Mouse (Mus musculus) brain, embryonic 14.5 days (tissue): ENCODE measurements around the gene Pdzk1. TPM values are rescaled to one million over a fixed set of nuclear protein-coding genes. Genes with fewer than 3 reads are reported as not detected.

ENCODE experiments used
- DNase-seq: peaks from one replicate; pipeline ENCODE4 v3.0.0-alpha.2; 2011; ENCODE audit warnings: low read depth
- CTCF ChIP-seq: fragments of 200-500 bp; IDR thresholded peaks from 2 replicates; pipeline ENCODE4 v1.5.1; 2012; ENCODE audit warnings: inconsistent platforms, mild to moderate bottlenecking, moderate library complexity, borderline replicate concordance; ENCODE audit not compliant: insufficient read depth, insufficient read length; ENCODE audit errors: extremely low read depth
- POLR2A ChIP-seq: fragments of 200-500 bp; IDR thresholded peaks from 2 replicates; pipeline ENCODE4 v1.6.1; 2012; ENCODE audit warnings: mild to moderate bottlenecking, inconsistent platforms, borderline replicate concordance; ENCODE audit not compliant: poor library complexity, insufficient read depth, insufficient read length, severe bottlenecking; ENCODE audit errors: extremely low read depth
- polyA plus RNA-seq: library from polyadenylated mRNA; depleted of rRNA; stranded (reverse); fragments of >200 nt; gene quantifications from 2 replicates; pipeline ENCODE4 v1.2.3, GENCODE M21; 2012

The Pdzk1 gene
- polyA plus RNA-seq, 1 experiment = 0.15 TPM

GRCm38 (mm10) chr3:96869091-96869490, 40.0 kb downstream of the Pdzk1 start:
- no peak for TF ChIP-seq POLR2A
- no peak for TF ChIP-seq CTCF
- no peak for DNase-seq

- DNase-seq = no peak
- TF ChIP-seq CTCF (no peak), POLR2A (no peak)
Observed at GRCm38 (mm10) chr3:96870270-96870669, 41.2 kb downstream of the Pdzk1 start.

- DNase-seq = no peak
Observed at GRCm38 (mm10) chr3:96871070-96871469, 42.0 kb downstream of the Pdzk1 start.

GRCm38 (mm10) chr3:96872501-96872900, 43.4 kb downstream of the Pdzk1 start:
- TF ChIP-seq POLR2A = no peak
- no peak for TF ChIP-seq CTCF
- no peak for DNase-seq

More at GRCm38 (mm10) chr3:96871070-96871469, 42.0 kb downstream of the Pdzk1 start:
- TF ChIP-seq CTCF (no peak), POLR2A (no peak)

GRCm38 (mm10) chr3:96874808-96875571, 45.9 kb downstream of the Pdzk1 start:
- no peak for DNase-seq
- TF ChIP-seq POLR2A = no peak
- TF ChIP-seq CTCF = no peak

- DNase-seq = no peak
Observed at GRCm38 (mm10) chr3:96879536-96879935, 50.5 kb downstream of the Pdzk1 start.

GRCm38 (mm10) chr3:96880385-96880784, 51.3 kb downstream of the Pdzk1 start:
- TF ChIP-seq POLR2A (no peak), CTCF (no peak)
- no peak for DNase-seq

More at GRCm38 (mm10) chr3:96879536-96879935, 50.5 kb downstream of the Pdzk1 start:
- TF ChIP-seq CTCF = no peak
- TF ChIP-seq POLR2A = no peak

- TF ChIP-seq POLR2A = no peak
- no peak for TF ChIP-seq CTCF
- DNase-seq = no peak
Observed at GRCm38 (mm10) chr3:96881557-96881956, 52.5 kb downstream of the Pdzk1 start.

GRCm38 (mm10) chr3:96882061-96882849, 53.2 kb downstream of the Pdzk1 start:
- TF ChIP-seq CTCF (no peak), POLR2A (no peak)

GRCm38 (mm10) chr3:96883690-96884089, 54.6 kb downstream of the Pdzk1 start:
- no peak for DNase-seq
- no peak for TF ChIP-seq POLR2A
- no peak for TF ChIP-seq CTCF

More at GRCm38 (mm10) chr3:96882061-96882849, 53.2 kb downstream of the Pdzk1 start:
- no peak for DNase-seq

GRCm38 (mm10) chr3:96902336-96902999, 73.4 kb downstream of the Pdzk1 start:
- no peak for DNase-seq
- TF ChIP-seq POLR2A = no peak
- no peak for TF ChIP-seq CTCF

- no peak for TF ChIP-seq POLR2A
- no peak for TF ChIP-seq CTCF
- DNase-seq = no peak
Observed at GRCm38 (mm10) chr3:96904393-96904792, 75.3 kb downstream of the Pdzk1 start, which contains the start of gene Gja5. Gene Gja5, plus strand, starts transcription at chr3:96904693.
